Mouse (Mus musculus): Measurements from ENCODE around the gene Slpi. TPM values are rescaled to one million over a fixed set of nuclear protein-coding genes. Genes with fewer than 3 reads are reported as not detected.

Slpi gene
- polyA plus RNA-seq, 1 experiment from 2014 or later, result 82.5 TPM

DNA sequence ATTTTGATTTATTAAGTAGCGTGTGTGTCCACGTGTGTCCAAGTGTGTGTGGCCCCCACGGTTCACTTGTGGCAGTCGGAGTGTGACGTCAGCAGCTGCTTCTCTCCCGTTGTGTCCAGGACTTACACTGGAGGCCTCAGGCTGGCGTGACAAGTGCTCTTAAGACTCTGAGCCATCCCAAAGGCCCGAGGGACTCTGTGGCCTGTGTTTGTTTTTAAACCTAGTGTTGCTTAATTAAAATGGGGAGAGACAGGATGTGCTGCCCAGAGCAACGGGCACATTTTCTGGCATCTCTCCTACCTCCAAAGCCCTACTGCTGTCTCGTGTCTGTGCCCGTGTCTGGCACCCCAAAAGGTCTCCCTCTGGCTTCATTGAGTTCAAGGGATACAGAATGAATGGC lies 34.6 kb upstream of the Slpi start:
- peaks cover 42% of the 10 kb centered on the region for H3K36me3 ChIP-seq (ENCODE audit: control insufficient read depth, insufficient read depth)
- H3K27ac ChIP-seq (ENCODE audit: low read depth, low read length), result peak overlapping the region; percentile 82
- H3K27me3 ChIP-seq (replicated peaks; ENCODE audit: control insufficient read depth, insufficient read depth, low read length), result no peaks in the 10 kb centered on the region
- no peak for TF ChIP-seq CTCF (IDR thresholded peaks at IDR 0.05; ENCODE audit: low read depth)
- 73% methylated on average over 11 of the region's 11 CpGs for WGBS
- no peak overlapping the region for H3K4me2 ChIP-seq (replicated peaks; ENCODE audit: low read depth)
- H3K4me1 ChIP-seq (replicated peaks; ENCODE audit: control insufficient read depth, insufficient read depth, low read length), result no peaks in the 10 kb centered on the region
- no peak overlapping the region for H3K9ac ChIP-seq (ENCODE audit: low read depth, low read length)
- no peaks in the 10 kb centered on the region for H3K9me3 ChIP-seq (ENCODE audit: control insufficient read depth)
- peak; percentile 12; the same call in 1 of the 2 replicates for ATAC-seq
- no peak overlapping the region for H3K4me3 ChIP-seq (ENCODE audit: low read depth, low read length)

DNA sequence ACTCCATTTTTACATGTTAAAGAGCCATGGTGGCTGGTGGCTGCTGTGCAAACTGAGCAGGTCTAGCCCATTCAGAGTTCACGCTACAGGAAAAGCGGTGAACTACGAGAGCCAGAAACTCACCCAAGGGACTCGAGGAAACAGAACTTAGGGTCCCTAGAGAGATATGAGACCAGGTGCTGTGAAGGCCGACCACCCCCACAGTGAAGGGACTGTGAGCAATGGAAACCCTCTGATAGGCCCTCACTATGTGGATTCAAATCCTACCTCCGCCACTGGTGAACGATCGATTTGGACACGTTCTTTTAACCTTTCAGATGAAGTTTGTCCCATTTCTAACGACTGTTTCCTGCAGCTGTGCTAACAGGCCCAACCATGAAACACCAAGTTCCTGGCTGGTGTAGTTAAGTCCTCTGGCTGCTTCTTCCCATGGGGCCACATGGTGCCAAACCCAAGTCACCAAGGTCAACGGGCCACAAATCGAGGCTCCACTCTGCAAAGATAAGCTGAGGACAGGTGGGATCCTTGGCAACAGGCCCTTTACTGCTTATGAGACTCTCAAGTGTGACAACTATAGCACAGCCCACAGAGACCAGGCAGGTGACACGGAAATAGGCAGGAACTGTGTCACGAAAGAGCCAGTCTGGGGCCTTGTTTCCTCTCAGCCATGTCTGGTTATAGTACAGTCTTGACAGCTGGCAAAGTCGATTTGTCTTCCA lies 33.9 kb upstream of the Slpi start:
- peak overlapping the region; percentile 82 for H3K27ac ChIP-seq (ENCODE audit: low read depth, low read length)
- H3K4me2 ChIP-seq (replicated peaks; ENCODE audit: low read depth), result no peak overlapping the region
- TF ChIP-seq CTCF (IDR thresholded peaks at IDR 0.05; ENCODE audit: low read depth), result no peak
- H3K27me3 ChIP-seq (replicated peaks; ENCODE audit: control insufficient read depth, insufficient read depth, low read length), result no peaks in the 10 kb centered on the region
- H3K9ac ChIP-seq (ENCODE audit: low read depth, low read length), result no peak overlapping the region
- ATAC-seq, result peak; percentile 91
- 49% methylated on average over 15 of the region's 15 CpGs for WGBS
- peaks cover 36% of the 10 kb centered on the region for H3K36me3 ChIP-seq (ENCODE audit: control insufficient read depth, insufficient read depth)
- no peak overlapping the region for H3K4me3 ChIP-seq (ENCODE audit: low read depth, low read length)
- H3K4me1 ChIP-seq (replicated peaks; ENCODE audit: control insufficient read depth, insufficient read depth, low read length), result no peaks in the 10 kb centered on the region
- H3K9me3 ChIP-seq (ENCODE audit: control insufficient read depth), result no peaks in the 10 kb centered on the region

DNA sequence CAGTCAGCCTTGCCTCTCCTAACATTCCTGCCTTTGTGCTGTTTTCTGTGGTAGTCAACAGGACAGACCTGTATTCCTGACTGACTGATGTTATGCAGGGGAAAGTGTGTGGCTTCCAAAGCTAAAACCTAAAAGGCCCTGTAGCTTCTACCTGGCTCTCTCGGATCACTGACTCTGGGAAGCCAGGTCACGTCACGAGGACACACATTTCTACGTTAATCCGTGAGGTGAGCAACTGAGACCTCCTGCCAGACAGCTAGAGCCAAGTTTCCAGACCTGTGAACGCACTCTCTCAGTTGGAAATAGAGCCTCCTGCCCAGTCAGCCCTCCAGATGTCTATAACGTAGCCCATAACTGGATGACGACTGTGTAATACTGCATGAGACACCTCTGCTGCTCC lies 33.1 kb upstream of the Slpi start:
- Histone ChIP-seq H3K9ac (ENCODE audit: low read depth, low read length) (no peak overlapping the region), H3K27me3 (replicated peaks; ENCODE audit: control insufficient read depth, insufficient read depth, low read length) (no peaks in the 10 kb centered on the region), H3K36me3 (ENCODE audit: control insufficient read depth, insufficient read depth) (peaks cover 28% of the 10 kb centered on the region), H3K4me1 (replicated peaks; ENCODE audit: control insufficient read depth, insufficient read depth, low read length) (no peaks in the 10 kb centered on the region), H3K27ac (ENCODE audit: low read depth, low read length) (peak overlapping the region; percentile 11; the same call in 1 of the 2 replicates), H3K4me3 (ENCODE audit: low read depth, low read length) (no peak overlapping the region), H3K4me2 (replicated peaks; ENCODE audit: low read depth) (no peak overlapping the region), H3K9me3 (ENCODE audit: control insufficient read depth) (no peaks in the 10 kb centered on the region)
- TF ChIP-seq CTCF (IDR thresholded peaks at IDR 0.05; ENCODE audit: low read depth), result no peak
- no peak for ATAC-seq
- WGBS, result 81% methylated on average over 8 of the region's 8 CpGs

DNA sequence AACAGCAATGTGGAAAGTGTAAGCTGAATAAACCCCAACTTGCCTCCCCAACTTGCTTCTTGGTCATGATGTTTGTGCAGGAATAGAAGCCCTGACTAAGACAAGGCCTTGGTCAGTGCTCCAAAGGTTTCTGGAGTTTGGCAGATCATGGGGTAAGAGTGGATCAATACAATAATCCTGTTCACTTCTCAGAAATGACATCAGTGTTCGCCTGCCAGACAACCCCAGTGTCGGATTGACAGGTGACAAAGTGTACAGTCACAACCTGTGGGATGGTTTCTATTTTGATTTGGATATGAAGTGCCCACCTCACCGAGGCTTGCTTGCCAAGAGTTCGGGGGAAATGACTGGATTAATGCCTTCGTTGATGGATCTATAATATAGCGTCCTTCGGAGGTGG lies 32.4 kb upstream of the Slpi start:
- WGBS, result 82% methylated on average over 7 of the region's 7 CpGs

DNA sequence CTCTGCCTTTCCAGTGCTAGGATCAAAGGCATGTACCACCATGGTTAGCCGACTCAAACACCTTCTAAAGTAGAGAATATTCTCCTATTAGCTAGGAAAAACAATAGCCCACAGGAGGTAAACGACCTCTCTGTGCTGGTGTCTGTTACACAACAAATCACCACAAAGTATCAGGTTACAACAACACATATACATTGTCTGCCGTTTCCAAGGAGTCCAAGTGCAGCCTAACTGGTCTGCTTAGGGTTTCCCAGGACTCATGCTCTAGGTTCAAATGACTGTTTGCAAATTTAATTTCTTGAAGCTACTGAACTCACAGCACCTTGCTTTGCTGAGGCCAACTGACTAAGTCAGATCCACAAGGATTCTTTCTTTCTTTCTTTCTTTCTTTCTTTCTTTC lies 30.6 kb upstream of the Slpi start:
- Histone ChIP-seq H3K9me3 (ENCODE audit: control insufficient read depth) (no peaks in the 10 kb centered on the region), H3K4me2 (replicated peaks; ENCODE audit: low read depth) (no peak overlapping the region), H3K4me3 (ENCODE audit: low read depth, low read length) (no peak overlapping the region), H3K27ac (ENCODE audit: low read depth, low read length) (no peak overlapping the region), H3K9ac (ENCODE audit: low read depth, low read length) (no peak overlapping the region), H3K27me3 (replicated peaks; ENCODE audit: control insufficient read depth, insufficient read depth, low read length) (no peaks in the 10 kb centered on the region), H3K4me1 (replicated peaks; ENCODE audit: control insufficient read depth, insufficient read depth, low read length) (no peaks in the 10 kb centered on the region), H3K36me3 (ENCODE audit: control insufficient read depth, insufficient read depth) (peaks cover 8% of the 10 kb centered on the region; the same call in 1 of the 2 replicates)
- WGBS, result 13% methylated on average over 3 of the region's 3 CpGs
- no peak for TF ChIP-seq CTCF (IDR thresholded peaks at IDR 0.05; ENCODE audit: low read depth)
- no peak for ATAC-seq

More for the DNA sequence above, 32.4 kb upstream of the Slpi start:
- Histone ChIP-seq H3K4me2 (replicated peaks; ENCODE audit: low read depth) (no peak overlapping the region), H3K4me3 (ENCODE audit: low read depth, low read length) (no peak overlapping the region), H3K27ac (ENCODE audit: low read depth, low read length) (no peak overlapping the region), H3K36me3 (ENCODE audit: control insufficient read depth, insufficient read depth) (peaks cover 21% of the 10 kb centered on the region; the same call in 1 of the 2 replicates), H3K27me3 (replicated peaks; ENCODE audit: control insufficient read depth, insufficient read depth, low read length) (no peaks in the 10 kb centered on the region), H3K4me1 (replicated peaks; ENCODE audit: control insufficient read depth, insufficient read depth, low read length) (no peaks in the 10 kb centered on the region), H3K9me3 (ENCODE audit: control insufficient read depth) (no peaks in the 10 kb centered on the region), H3K9ac (ENCODE audit: low read depth, low read length) (no peak overlapping the region)
- no peak for ATAC-seq
- TF ChIP-seq CTCF (IDR thresholded peaks at IDR 0.05; ENCODE audit: low read depth), result no peak

DNA sequence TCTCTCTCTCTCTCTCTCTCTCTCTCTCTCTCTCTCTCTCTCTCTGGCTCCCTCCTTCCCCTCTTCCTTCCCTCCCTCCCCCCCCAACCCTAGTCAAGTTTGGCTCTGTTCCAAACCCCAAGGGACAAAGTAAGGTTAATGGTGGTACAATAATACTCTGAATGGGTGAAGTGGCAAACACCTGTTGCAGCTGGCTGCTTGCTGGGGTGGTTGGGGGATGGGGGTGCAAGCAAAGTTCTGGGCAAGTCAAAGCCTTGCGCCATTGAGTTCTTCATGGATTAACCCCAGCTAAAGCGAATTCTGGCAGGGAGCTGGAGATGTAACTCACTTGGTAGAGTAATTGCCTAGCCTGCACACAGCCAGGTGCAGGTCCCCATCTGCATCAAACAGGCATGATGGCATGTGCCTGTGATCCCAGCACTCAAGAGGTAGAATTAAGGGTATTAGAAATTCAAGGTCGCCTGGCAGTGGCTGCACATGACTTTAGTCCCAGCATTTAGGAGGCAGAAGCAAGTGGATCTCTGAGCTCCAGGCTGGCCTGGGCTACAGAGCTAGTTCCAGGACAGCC lies 29.5 kb upstream of the Slpi start:
- Histone ChIP-seq H3K4me2 (replicated peaks; ENCODE audit: low read depth) (no peak overlapping the region), H3K27me3 (replicated peaks; ENCODE audit: control insufficient read depth, insufficient read depth, low read length) (no peaks in the 10 kb centered on the region), H3K27ac (ENCODE audit: low read depth, low read length) (no peak overlapping the region; the same call in 1 of the 2 replicates), H3K9me3 (ENCODE audit: control insufficient read depth) (no peaks in the 10 kb centered on the region), H3K4me3 (ENCODE audit: low read depth, low read length) (no peak overlapping the region), H3K36me3 (ENCODE audit: control insufficient read depth, insufficient read depth) (0 out of 2 replicates have a peak, but pooled peaks cover 2% of the 10 kb centered on the region), H3K9ac (ENCODE audit: low read depth, low read length) (no peak overlapping the region), H3K4me1 (replicated peaks; ENCODE audit: control insufficient read depth, insufficient read depth, low read length) (no peaks in the 10 kb centered on the region)
- 29% methylated on average over 3 of the region's 3 CpGs for WGBS
- TF ChIP-seq CTCF (IDR thresholded peaks at IDR 0.05; ENCODE audit: low read depth), result no peak
- no peak for ATAC-seq
